Mouse (Mus musculus) CD8-positive naive resting alpha-beta T cell, adult 2 months (primary cell): ENCODE results near the gene Btnl6.
"Not testable (repeated sequence)": the region's sequence is repeated elsewhere in the genome, so short reads cannot be mapped to it uniquely, and the experiment has no call there.

Source experiments
- DNase-seq, 2 experiments: peaks; one replicate each; pipeline ENCODE4 v3.0.0; 2022; ENCODE audit warnings: low read depth in 2 of 2, low spot score in 2 of 2

The Btnl6 gene

GRCm38 (mm10) chr17:34517252-34517651 is at the start of gene Btnl6:
Btnl6 (minus strand) TSS chr17:34517352.
- no peak for DNase-seq

DNA sequence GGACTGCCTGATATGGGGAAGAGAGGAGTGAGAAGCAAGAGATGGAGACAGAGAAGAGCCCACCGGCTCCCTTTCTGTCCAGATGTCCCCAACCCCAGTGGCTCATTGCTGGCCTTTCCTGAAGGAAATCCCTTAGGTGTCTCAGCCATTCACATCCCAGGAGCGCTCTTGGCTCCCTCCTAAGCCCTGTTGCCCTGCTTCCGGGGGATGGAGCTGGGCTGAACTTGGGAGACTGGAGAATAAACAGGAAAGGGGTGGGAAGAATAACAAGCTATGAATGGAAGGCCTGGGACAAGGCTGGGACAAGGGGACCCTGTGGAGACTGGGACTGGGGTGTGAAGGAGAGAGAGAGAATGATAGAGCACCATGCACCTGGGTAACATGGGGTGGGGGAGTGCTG is 47.6 kb upstream of the Btnl6 start:
- no peak for DNase-seq

DNA sequence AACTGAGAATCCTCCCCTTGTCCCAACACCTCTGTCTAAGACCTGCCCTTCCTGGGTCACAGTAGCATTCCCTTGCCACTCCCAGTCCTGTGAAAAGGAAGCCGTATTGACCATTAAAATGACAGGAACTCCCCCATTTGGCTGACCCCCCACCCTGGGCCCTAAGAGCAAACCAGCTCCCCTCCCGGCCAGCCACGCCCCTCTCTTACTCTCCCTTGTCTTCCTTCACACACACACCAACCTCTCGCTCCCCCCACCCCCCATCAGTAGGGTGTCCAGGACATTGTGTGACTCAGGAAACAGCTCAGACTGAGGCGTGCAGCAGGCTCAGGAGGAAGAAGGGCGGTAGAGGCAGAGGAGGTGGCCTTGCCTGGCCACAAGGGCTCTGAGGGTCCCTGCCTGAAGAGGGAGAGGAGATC is 46.9 kb upstream of the Btnl6 start, which contains the start of gene Notch4:
TSS of gene Notch4 (plus strand) at position 266 of the 419 bp plus-strand sequence.
- no peak for DNase-seq

GRCm38 (mm10) chr17:34563354-34563753 is 46.2 kb upstream of the Btnl6 start:
- no peak for DNase-seq

GRCm38 (mm10) chr17:34562595-34562994 is 45.4 kb upstream of the Btnl6 start:
- no peak for DNase-seq

- DNase-seq, result no peak
These were observed 44.0 kb upstream of the Btnl6 start for GRCm38 (mm10) chr17:34561200-34561599.

DNA sequence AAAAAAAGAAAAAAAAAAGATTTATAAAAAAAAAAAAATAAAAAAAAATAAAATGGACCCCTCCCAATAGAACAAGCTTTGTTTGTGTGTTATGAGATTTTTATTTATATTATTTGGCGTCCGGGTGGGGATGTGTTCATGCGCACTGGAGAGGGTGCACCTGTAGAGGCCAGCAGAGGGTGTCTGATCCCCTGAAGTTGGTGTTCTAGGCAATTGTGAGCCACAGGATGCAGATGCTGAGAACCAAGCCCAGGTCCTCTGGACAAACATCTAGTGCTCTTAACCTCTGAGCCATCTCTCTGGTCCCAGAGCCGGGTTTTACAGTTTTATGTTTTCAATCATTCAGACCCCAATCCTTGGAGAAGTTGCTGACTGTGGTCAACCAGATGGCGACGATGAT is 43.3 kb upstream of the Btnl6 start:
- no peak for DNase-seq

DNA sequence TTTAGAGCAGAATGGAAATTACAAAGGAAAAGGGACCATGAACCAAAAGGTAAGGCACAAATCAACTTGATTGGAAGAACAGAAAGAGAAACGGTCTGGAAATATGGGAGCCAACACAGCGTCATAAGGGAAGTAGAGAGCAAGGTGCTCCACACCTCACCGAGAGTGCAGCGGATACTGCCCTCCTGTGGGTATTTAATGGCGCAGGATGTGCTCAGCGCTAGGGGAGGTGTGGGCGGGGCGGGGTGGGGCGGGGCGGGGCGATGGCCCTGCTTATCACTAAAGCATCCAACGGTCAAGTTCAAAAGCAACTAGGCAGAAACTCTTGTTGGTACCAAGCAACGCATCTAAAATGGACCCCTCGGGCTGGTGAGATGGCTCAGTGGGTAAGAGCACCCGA is 42.7 kb upstream of the Btnl6 start:
- DNase-seq, result no peak

DNA sequence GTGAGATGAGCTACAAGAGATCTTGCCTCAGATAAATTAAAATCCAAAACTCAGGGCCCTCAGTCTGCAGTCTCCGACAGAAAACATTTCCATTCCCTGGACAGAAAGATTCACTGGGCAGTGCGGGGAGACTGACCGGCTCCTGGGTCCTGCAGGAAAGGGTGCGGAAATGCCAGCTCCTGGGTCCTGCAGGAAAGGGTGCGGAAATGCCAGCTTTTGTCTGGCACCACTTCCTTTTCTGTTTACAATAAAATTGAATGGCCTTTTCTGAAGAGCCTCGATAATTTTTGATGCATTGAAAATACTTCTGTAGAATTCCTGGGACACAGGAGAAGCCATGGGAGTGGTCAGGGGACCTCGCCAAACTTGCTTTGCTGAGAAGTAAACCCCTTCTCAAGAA is 42.0 kb upstream of the Btnl6 start:
- no peak for DNase-seq

- DNase-seq, result no peak
These were observed 40.3 kb upstream of the Btnl6 start for GRCm38 (mm10) chr17:34557411-34557810.

DNA sequence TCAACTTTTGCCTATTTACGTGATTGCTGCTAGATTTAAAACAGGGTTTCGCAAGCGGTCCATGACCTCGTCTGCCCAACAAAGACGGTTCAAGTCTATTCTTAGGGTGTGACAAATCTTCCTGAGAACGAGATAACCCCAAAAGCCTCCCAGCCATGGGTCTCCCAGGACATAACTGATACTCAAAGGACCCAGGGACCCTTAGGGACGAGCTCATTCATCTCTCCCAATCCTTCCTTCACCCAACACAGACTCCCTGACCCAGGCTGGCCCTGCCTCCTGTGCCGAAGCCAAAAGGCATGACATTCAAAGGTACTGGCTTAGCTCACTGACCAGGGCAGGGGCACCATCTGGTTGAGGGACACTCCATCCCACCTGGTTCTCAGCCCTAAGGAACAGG is 39.3 kb upstream of the Btnl6 start:
- DNase-seq, result no peak

DNA sequence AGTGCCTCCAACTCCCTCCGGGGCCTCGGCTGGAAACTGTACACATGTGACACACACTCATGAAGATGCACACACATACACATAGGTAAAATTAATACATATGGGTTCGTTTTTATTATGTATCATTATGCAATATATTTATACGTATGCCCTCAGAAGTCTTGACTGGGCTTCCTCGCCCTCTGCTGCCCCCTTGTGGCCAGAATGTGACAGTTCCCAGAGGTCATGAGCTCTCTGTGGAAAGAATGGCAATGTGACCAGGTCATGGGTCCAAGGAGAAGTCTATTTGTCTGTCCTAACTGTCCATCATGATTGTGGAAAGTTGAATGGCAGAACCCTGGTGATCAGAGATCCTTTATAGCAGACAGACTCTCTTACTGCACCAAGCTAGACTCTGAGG is 38.3 kb upstream of the Btnl6 start:
- DNase-seq, result peak; percentile 72 to 75

DNA sequence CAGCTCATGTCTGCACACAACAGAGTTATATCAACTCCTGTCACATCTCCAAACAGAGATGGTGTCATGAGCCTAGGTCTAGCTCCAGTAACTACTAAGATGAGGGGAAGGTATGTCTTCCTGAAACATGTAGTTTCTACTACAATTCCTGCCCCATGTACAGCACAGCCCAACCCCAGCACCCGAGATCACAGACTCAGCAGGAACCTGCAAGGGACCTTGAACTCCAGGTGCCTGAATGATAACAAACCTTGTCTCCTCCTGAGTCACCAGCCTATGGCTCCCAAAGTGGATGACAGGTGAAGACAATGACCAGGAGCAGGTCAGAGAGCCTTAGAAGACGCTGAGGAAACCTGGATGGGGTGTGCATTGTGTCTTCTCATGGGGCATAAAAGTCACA is 32.7 kb upstream of the Btnl6 start:
- no peak for DNase-seq

GRCm38 (mm10) chr17:34549156-34549555 is 32.0 kb upstream of the Btnl6 start:
- no peak for DNase-seq

DNA sequence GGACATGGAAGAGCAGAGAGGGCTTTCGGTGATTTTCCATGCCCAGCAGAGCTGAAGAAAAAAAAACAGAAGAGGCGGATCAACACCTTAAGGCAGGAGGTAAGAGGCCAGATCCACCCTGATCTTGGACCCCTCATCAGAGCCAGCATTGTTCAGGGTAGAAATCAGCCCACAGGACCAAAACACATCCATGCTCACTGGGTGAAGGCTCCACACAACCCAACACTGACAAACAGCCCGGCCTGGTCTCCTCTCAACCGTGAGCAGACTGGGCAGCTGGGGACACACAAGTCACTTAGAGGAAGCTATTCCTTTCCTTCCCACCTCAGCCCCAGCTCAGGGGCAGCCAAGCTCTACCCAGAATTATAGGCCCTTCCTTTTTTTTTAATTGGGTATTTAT is 30.4 kb upstream of the Btnl6 start:
- DNase-seq, result no peak

- DNase-seq, result no peak
These were observed 29.6 kb upstream of the Btnl6 start for GRCm38 (mm10) chr17:34546797-34547196.

DNA sequence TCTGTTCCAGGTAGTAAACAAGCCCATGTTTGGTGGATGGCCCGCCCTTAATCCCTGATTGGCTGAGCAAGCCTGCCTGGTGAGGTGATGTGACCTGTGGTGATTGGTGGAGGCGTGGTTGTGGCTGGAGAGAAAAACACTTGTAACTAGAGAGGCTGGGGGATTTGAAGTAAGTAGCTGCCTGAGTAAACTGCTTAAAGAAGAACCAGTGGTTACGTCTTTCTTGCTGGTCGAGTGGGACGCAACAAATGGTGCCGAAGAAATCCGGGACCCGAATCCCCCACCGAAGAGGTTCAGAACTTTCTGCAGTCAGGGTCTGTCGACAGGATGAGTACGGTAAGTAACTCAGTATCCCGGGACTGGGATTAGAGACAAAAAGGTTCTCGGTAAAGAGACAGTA is 26.4 kb upstream of the Btnl6 start:
- not testable (repeated sequence) for DNase-seq

GRCm38 (mm10) chr17:34532671-34533070 is 15.5 kb upstream of the Btnl6 start:
- no peak for DNase-seq

GRCm38 (mm10) chr17:34519001-34519400 is 1.8 kb upstream of the Btnl6 start:
- DNase-seq, result no peak

GRCm38 (mm10) chr17:34518571-34518970 is 1.4 kb upstream of the Btnl6 start:
- not testable (repeated sequence) for DNase-seq

DNA sequence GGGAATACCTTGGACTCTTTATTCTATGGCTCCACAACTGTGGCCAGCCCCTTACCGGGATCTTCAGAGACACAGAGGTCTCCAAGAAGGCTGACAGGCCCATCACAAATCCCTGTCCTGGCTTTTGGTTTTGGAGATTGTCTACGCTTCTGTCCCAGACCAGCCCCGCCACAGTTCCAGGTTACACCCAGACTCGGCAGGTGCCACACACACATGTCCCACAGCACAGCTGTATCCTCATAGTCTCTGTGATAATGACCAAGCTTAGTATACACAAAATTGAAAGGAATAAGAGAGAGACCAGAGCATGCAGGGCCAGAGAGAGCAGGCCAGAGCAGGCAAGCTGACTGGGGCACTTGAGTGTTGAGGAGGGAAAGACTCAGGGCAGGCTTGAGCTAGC is 643 bp upstream of the Btnl6 start:
- DNase-seq, result no peak

GRCm38 (mm10) chr17:34516514-34516913 is 638 bp downstream of the Btnl6 start:
- no peak for DNase-seq

DNA sequence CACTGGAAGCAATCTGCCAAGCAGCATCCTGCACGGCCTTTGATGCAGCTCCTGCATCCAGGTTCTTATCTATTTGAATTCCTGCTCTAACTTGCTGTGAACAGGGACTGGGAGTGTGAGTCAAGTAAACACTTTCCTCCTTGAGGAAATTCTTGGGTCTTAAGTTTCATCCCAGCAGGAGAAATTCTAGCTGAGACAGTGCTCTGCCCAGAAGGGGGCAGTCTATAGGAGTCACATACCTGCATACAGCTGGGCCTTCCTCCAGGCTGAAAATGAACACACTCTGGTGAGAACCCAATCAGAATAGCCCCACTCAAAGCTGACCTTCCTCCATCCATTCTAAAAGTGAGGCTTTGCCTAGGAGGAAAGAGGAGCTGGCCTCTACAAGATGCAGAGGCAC is 5.4 kb downstream of the Btnl6 start:
- not testable (repeated sequence) for DNase-seq

- no peak for DNase-seq
These were observed 9.6 kb downstream of the Btnl6 start for GRCm38 (mm10) chr17:34507591-34507990.
